Mouse (Mus musculus) thymus, adult 2 months (tissue): Measurements from ENCODE around the gene Apol11b. TPM values are rescaled to one million over a fixed set of nuclear protein-coding genes. Genes with fewer than 3 reads are reported as not detected.

Experiments
- DNase-seq: peaks from one replicate; pipeline ENCODE4 v3.0.0; 2021
- H3K27ac ChIP-seq: fragments of 200-500 bp; 2 replicates; pipeline ENCODE4 v1.5.1; 2012; ENCODE audit warnings: low read length, control low read depth; ENCODE audit not compliant: control insufficient read depth, insufficient read depth
- H3K27me3 ChIP-seq: fragments of 200-500 bp; 2 replicates; pipeline ENCODE4 v1.6.1; 2012; ENCODE audit warnings: mild to moderate bottlenecking, low read length, moderate library complexity, mixed read lengths; ENCODE audit not compliant: control insufficient read depth, insufficient read depth
- H3K36me3 ChIP-seq: fragments of 200-500 bp; 2 replicates; pipeline ENCODE4 v1.6.1; 2012; ENCODE audit warnings: mild to moderate bottlenecking, low read length, moderate library complexity; ENCODE audit not compliant: control insufficient read depth, insufficient read depth
- H3K4me1 ChIP-seq: fragments of 200-500 bp; replicated peaks from 2 replicates; pipeline ENCODE4 v1.6.1; 2012; ENCODE audit warnings: low read length; ENCODE audit not compliant: control insufficient read depth, insufficient read depth
- H3K4me3 ChIP-seq: fragments of 200-500 bp; 2 replicates; pipeline ENCODE4 v1.5.1; 2012; ENCODE audit warnings: mild to moderate bottlenecking, low read length, control low read depth, moderate library complexity; ENCODE audit not compliant: control insufficient read depth, insufficient read depth
- CTCF ChIP-seq: fragments of 200-500 bp; IDR thresholded peaks from 2 replicates; pipeline ENCODE4 v1.5.1; 2012; ENCODE audit warnings: mild to moderate bottlenecking, control low read depth, low read length, moderate library complexity, borderline replicate concordance; ENCODE audit not compliant: control insufficient read depth, poor library complexity, insufficient read depth; ENCODE audit errors: extremely low read depth
- POLR2A ChIP-seq: fragments of 200-500 bp; IDR thresholded peaks from 2 replicates; pipeline ENCODE4 v1.6.1; 2012; ENCODE audit warnings: mild to moderate bottlenecking, low read length, control low read depth, moderate library complexity; ENCODE audit not compliant: control insufficient read depth, poor library complexity, insufficient read depth; ENCODE audit errors: extremely low read depth
- WGBS: fragments of 180-500 bp; shearing (Covaris S2); methylation state at CpG from one replicate; pipeline ENCODE4 v1.1.7; 2018; 5-methylcytosine and 5-hydroxymethylcytosine counted together
- polyA plus RNA-seq: library from polyadenylated mRNA; depleted of rRNA; stranded (reverse); fragments of >200 nt; gene quantifications from 2 replicates; pipeline ENCODE4 v1.2.3, GENCODE M21; 2012

The Apol11b gene
- polyA plus RNA-seq, 1 experiment = 0.44 TPM

DNA sequence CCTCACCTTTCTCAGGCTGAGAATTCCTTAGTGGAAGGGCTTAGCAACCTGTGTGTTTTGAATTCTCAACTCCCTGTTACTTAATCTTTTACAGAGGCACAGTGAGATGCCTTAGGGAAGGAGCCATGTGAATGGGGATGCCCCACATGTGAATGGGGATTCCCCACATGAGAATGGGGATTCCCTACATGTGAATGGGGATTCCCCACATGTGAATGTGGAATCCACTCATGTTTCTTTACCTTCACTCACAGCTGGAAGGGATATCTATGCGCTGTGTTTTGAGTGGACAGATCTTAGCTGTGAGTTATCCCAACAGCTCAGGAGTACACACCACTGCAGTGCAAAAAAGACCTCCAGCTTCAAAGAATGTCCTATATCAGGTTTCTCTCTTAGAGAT lies 18.4 kb downstream of the Apol11b start:
- Histone ChIP-seq H3K27ac (no peak overlapping the region), H3K4me1 (no peaks in the 10 kb centered on the region), H3K4me3 (no peak overlapping the region), H3K27me3 (no peaks in the 10 kb centered on the region), H3K36me3 (no peaks in the 10 kb centered on the region)
- 97% methylated on average over 1 of the region's 1 CpGs for WGBS
- no peak for TF ChIP-seq CTCF
- no peak for TF ChIP-seq POLR2A
- DNase-seq = no peak

DNA sequence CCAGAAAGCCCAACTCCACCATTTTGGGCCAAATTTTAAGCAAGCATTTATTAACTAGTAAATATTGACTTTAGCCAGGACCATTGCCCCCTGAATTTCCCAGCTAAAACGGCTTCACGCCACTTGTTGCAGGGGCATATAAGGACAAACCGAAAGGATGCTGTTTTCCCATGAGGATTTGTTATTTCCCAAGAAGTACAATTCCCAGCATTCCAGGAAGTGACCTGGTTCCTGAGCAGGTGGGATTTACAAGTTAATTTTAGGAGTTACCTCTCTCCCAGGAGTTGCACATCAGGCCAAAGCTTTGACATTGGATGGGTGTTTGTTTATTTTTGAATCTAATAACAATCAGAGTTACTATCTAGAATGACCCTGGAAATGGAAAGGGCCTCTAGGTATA lies 37.0 kb downstream of the Apol11b start:
- Histone ChIP-seq H3K4me1 (no peaks in the 10 kb centered on the region), H3K27me3 (no peaks in the 10 kb centered on the region), H3K36me3 (no peaks in the 10 kb centered on the region), H3K4me3 (no peak overlapping the region), H3K27ac (no peak overlapping the region)
- 94% methylated on average over 3 of the region's 3 CpGs for WGBS
- TF ChIP-seq CTCF = no peak
- TF ChIP-seq POLR2A = no peak
- DNase-seq = no peak

DNA sequence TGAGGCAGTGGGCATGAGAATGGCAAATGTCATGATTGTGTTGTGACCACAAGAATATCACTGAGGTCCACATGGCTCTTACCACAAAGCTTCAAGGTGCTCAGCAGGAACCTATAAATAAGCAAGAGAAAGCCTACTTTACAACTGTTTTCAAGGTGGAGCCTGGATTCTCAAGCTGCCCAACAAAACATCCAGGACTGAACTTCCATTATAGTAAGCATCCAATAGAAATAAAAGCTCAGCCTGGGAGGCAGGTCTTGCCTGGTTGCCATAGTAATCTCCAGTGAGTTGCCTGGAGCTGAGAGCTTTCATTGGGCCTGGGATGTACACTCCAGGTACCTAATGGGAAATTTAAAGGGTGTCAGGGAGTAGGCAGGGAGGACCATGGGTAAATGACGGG lies 44.1 kb downstream of the Apol11b start, which contains the start of gene Gm36245:
Gm36245 (plus strand) TSS at position 301 of the 400 bp plus-strand sequence.
- 91% methylated on average over 1 of the region's 1 CpGs for WGBS
- H3K27ac ChIP-seq = no peak within 1 kb of the TSS
- no peak for TF ChIP-seq CTCF
- TF ChIP-seq POLR2A = no peak

DNA sequence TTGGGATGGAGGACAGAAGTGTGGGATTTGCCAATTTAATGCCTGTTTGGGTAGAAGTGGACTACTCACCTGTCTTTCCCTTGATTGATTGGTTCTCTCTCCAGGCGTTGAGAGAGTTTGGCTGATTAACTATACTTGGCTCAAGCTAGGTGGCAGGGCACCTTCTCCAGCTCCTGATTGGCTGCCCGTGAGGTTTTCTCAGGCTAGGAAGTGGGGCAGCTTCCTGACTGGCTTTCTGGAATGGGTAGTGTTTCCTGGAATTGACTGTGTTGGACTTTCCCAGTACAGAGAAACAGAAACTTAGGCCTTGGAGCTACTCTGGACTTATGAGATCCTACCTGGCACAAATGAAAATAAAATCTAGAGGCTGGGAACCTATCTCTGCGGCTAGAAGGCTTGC lies 44.7 kb downstream of the Apol11b start:
- no peaks in the 10 kb centered on the region for H3K36me3 ChIP-seq
- no peak overlapping the region for H3K4me3 ChIP-seq
- DNase-seq = no peak
- TF ChIP-seq CTCF (no peak), POLR2A (no peak)
- H3K4me1 ChIP-seq = no peaks in the 10 kb centered on the region; the same call in 1 of the 2 replicates
- WGBS = 62% methylated on average over 3 of the region's 3 CpGs
- H3K27me3 ChIP-seq = no peaks in the 10 kb centered on the region
- H3K27ac ChIP-seq = no peak overlapping the region

More for the DNA sequence above, 44.1 kb downstream of the Apol11b start, which contains the start of gene Gm36245:
- no peak for DNase-seq
- Histone ChIP-seq H3K27me3 (no peaks in the 10 kb centered on the region), H3K4me3 (no peak within 1 kb of the TSS), H3K4me1 (no peaks in the 10 kb centered on the region; the same call in 1 of the 2 replicates), H3K36me3 (no peaks in the 10 kb centered on the region)

DNA sequence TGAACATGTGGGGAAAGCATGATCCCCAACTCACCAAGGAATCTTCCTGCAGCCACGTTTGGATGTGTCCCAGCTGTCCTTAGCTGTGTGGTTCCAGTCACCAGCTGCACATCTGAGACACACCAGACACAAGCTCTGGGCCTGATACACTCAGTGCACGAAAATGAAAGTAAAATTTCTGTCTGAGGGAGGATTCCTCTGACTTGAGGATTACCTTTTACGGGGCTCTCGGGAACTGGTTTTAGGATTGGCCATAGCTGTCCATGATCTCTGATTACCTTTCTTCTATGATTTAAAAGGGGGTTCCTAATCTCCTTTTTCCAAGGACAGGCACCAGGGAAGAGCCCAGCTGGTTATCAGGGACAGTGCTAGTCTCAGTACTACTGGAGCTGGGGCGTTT lies 47.1 kb downstream of the Apol11b start, which contains the start of gene Apol10b:
Apol10b (minus strand) TSS at position 165 of the 400 bp plus-strand sequence.
- no peak for TF ChIP-seq POLR2A
- no peak for TF ChIP-seq CTCF
- Histone ChIP-seq H3K27ac (no peak within 1 kb of the TSS), H3K27me3 (no peaks in the 10 kb centered on the region), H3K36me3 (no peaks in the 10 kb centered on the region), H3K4me1 (no peaks in the 10 kb centered on the region; the same call in 1 of the 2 replicates), H3K4me3 (no peak within 1 kb of the TSS)
- 60% methylated on average over 5 of the region's 5 CpGs for WGBS
- no peak for DNase-seq

DNA sequence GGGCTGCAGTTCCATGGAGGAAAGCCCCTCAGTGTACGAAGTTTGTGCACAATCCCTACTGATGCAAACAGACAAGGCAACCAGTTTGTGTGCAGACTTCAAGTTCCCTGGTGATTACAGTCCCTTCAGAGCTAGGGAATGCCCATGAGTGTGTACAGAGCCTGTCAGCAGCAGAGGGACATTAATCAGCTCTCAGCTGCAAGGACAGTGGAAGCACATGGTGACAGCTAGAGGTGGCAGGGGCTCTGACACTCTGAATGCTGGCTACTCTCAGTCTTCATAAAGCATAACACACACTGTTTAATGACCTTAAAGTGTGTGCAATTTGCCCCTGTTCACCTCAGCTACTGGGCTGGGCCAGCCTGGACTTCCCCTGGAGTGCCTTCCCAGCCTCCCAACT lies 49.5 kb downstream of the Apol11b start:
- Histone ChIP-seq H3K4me3 (no peak overlapping the region), H3K27me3 (no peaks in the 10 kb centered on the region), H3K36me3 (no peaks in the 10 kb centered on the region), H3K27ac (no peak overlapping the region), H3K4me1 (no peaks in the 10 kb centered on the region; the same call in 1 of the 2 replicates)
- TF ChIP-seq CTCF (no peak), POLR2A (no peak)
- 77% methylated on average over 1 of the region's 1 CpGs for WGBS
- no peak for DNase-seq

DNA sequence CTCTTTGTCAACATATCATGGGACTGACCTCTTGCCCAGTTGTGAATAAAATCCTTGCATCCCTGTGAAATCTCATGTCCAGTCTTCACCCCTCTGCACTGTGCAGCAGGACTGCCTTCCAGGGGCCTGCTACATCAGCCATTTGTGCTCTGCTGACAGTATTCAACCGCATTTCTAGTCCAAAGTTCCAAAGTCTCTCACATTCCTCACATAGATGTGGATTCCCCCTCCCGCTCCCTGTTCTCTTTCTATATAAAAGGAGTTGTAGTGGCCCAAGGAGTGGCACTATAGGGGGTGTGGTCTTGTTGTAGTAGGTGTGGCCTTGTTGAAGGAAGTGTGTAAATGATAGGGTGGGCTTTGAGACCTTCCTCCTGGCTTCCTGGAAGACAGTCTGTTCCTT lies 52.2 kb downstream of the Apol11b start:
- no peaks in the 10 kb centered on the region; the same call in 1 of the 2 replicates for H3K4me1 ChIP-seq
- DNase-seq = no peak
- H3K27me3 ChIP-seq = no peaks in the 10 kb centered on the region
- no peaks in the 10 kb centered on the region for H3K36me3 ChIP-seq
- H3K27ac ChIP-seq = no peak overlapping the region
- no peak for TF ChIP-seq CTCF
- no peak for TF ChIP-seq POLR2A
- WGBS = 88% methylated on average over 2 of the region's 2 CpGs
- H3K4me3 ChIP-seq = no peak overlapping the region
